14 mouse cellular contexts compared by ENCODE assay signal in genomic region chr15:63066020-63066439, GRCm38 (mm10).
DNase-seq lines count a peak whose midpoint lies in the region; ATAC-seq and TF ChIP-seq lines count a peak whose summit lies in the region.
"Had no signal": no experiment of that assay in that cellular context is flagged by ENCODE, and none has a peak within 500 bp of the region (broad histone marks: within the 10 kb centered on the region; RNA-seq: fewer than 3 reads in every experiment).

No protein-coding gene starts in this region.

- H3K9me3 ChIP-seq in heart, embryonic 14.5 days (ENCODE audit: control insufficient read depth, low read length) = no peaks in the 10 kb centered on the region
- H3K9me3 ChIP-seq: hindbrain, embryonic 10.5 days; liver, embryonic 15.5 days; midbrain, embryonic 15.5 days; neural tube, embryonic 13.5 days had no signal

- H3K4me3 ChIP-seq in embryonic fibroblast, embryonic 13.5 days (ENCODE audit: insufficient read depth, low read length) = no peak overlapping the region
- no peak overlapping the region for H3K4me3 ChIP-seq in heart, embryonic 14.5 days (ENCODE audit: control insufficient read depth in 1 of 2, insufficient read depth in 1 of 2, low read depth in 1 of 2, low read length in 2 of 2)
- H3K4me3 ChIP-seq: hindbrain, embryonic 10.5 days; liver, embryonic 15.5 days; midbrain, embryonic 15.5 days; neural tube, embryonic 13.5 days had no signal

- H3K36me3 ChIP-seq in heart, embryonic 14.5 days (ENCODE audit: control insufficient read depth, insufficient read depth, low read length) = no peaks in the 10 kb centered on the region
- H3K36me3 ChIP-seq: hindbrain, embryonic 10.5 days; liver, embryonic 15.5 days; midbrain, embryonic 15.5 days; neural tube, embryonic 13.5 days had no signal

- H3K4me1 ChIP-seq in embryonic fibroblast, embryonic 13.5 days (ENCODE audit: control insufficient read depth, insufficient read depth, low read length) = peaks cover 7% of the 10 kb centered on the region; the same call in 1 of the 2 replicates
- H3K4me1 ChIP-seq in heart, embryonic 14.5 days (ENCODE audit: control insufficient read depth in 2 of 2, insufficient read depth in 2 of 2, low read length in 2 of 2) = peaks cover 4 to 9% of the 10 kb centered on the region in 2 experiments
- H3K4me1 ChIP-seq: hindbrain, embryonic 10.5 days; liver, embryonic 15.5 days; midbrain, embryonic 15.5 days; neural tube, embryonic 13.5 days had no signal

- H3K27me3 ChIP-seq in heart, embryonic 14.5 days (ENCODE audit: control insufficient read depth, insufficient read depth, low read length) = no peaks in the 10 kb centered on the region
- H3K27me3 ChIP-seq: liver, embryonic 15.5 days; midbrain, embryonic 15.5 days; neural tube, embryonic 13.5 days had no signal

- H3K9ac ChIP-seq in heart, embryonic 14.5 days (ENCODE audit: low read length) = no peak overlapping the region
- H3K9ac ChIP-seq: liver, embryonic 15.5 days; midbrain, embryonic 15.5 days; neural tube, embryonic 13.5 days had no signal

- DNase-seq in 416B (ENCODE audit: low read depth) = peak; percentile 6
- peak; percentile 71 for DNase-seq in lung, postnatal 10 days
- no peak for DNase-seq in urinary bladder, adult 2 months (ENCODE audit: low spot score)
- DNase-seq in layer of hippocampus, postnatal 10 days (ENCODE audit: low spot score in 2 of 2) = no peak
- DNase-seq: cerebellum, adult 9-11 months; kidney, adult 18-20 months; thymus, postnatal 14 days had no signal

- TF ChIP-seq POLR2A in embryonic fibroblast, embryonic 13.5 days (IDR thresholded peaks at IDR 0.05; ENCODE audit: low read depth, low read length) = no peak

- TF ChIP-seq CTCF in embryonic fibroblast, embryonic 13.5 days (IDR thresholded peaks at IDR 0.05; ENCODE audit: borderline replicate concordance, insufficient read depth, low read length) = no peak

- ATAC-seq in heart, embryonic 14.5 days (ENCODE audit: insufficient number of reproducible peaks, insufficient read depth, low FRiP score, low read depth) = peak; percentile 96
- no peak for ATAC-seq in CD4-positive, CD25-positive, alpha-beta regulatory T cell, adult 4 months
- ATAC-seq: midbrain, embryonic 15.5 days had no signal

- H3K27ac ChIP-seq in embryonic fibroblast, embryonic 13.5 days (ENCODE audit: insufficient read depth, low read length) = peak overlapping the region; percentile 90
- H3K27ac ChIP-seq in heart, embryonic 14.5 days (replicated peaks in 1 of 2; ENCODE audit: control insufficient read depth in 1 of 2, insufficient read depth in 1 of 2, low read depth in 2 of 2, low read length in 2 of 2) = peak overlapping the region; percentile 76 to 87; a peak in 3 of 4 replicates
- H3K27ac ChIP-seq: hindbrain, embryonic 10.5 days; liver, embryonic 15.5 days; midbrain, embryonic 15.5 days; neural tube, embryonic 13.5 days had no signal

- 20% methylated on average over 2 of the region's 2 CpGs for WGBS in heart, embryonic 14.5 days

- no peak overlapping the region for H3K4me2 ChIP-seq in heart, embryonic 14.5 days (ENCODE audit: low read length)
- H3K4me2 ChIP-seq: liver, embryonic 15.5 days; midbrain, embryonic 15.5 days; neural tube, embryonic 13.5 days had no signal

Comparison
In these comparisons a context has a peak if more than half of its experiments do, and no peak if none do; other contexts are left out.
1. DNase-seq: peak in 416B (single experiment) and lung, postnatal 10 days (single experiment); none in urinary bladder, adult 2 months (single experiment) and layer of hippocampus, postnatal 10 days (0 of 2).